Mouse (Mus musculus) cerebellum, adult 11 months (tissue): Measurements from ENCODE around the gene Kctd17.

ENCODE experiments used
- DNase-seq: peaks from one replicate; pipeline ENCODE4 v3.0.0; 2022

The Kctd17 gene

DNA sequence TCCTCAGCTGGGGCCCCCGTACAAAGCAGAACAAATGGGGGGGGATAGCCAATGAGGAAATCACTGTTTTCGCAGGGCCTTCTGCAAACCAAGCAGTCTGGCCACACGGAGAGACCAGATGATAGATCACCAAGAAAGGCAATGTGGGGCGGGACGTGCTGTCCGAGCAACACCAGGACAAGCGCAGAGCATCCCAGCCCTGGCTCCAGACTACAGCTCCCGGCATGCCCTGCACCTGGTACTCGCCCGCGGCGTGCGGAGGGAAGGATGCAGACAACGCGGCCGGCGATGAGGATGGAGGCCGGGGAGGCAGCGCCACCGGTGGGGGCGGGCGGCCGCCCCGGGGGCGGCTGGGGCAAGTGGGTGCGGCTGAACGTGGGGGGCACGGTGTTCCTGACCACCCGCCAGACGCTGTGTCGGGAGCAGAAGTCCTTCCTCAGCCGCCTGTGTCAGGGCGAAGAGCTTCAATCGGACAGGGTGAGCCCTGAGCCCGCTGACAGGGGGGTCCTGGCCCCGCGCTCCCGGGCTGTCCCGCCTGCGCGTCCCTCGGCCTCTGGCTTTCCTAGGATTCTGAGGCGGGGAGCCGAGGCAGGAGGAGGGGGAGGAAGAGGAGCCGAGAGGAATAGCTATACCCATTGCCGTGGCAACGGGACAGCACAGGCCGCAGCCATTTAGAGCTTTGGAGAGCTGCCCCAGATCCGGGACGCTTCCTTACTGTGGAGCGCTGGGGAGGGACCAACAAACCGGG lies at the start of gene Kctd17:
Gene Kctd17, plus strand, starts transcription at position 174 of the 748 bp plus-strand sequence.
- peak; percentile 74 for DNase-seq

DNA sequence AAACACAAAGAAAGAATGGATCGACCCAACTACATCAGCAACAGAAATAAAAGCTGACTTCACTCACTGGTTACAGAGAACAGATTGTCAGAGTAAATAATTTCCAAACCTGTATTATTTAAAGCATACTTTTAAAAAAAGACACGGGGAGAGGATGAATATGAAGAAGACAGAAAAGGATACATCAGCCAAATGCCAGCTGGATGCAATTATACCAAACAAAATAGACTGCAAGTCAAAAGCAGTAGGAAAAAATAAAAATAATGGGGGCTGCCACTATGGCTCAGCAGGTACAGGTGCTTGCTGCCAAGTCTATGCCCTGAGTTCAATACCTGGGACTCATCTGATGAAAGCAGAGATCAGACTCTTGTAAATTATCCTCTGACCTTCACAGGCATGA lies 48.2 kb upstream of the Kctd17 start:
- DNase-seq = no peak

DNA sequence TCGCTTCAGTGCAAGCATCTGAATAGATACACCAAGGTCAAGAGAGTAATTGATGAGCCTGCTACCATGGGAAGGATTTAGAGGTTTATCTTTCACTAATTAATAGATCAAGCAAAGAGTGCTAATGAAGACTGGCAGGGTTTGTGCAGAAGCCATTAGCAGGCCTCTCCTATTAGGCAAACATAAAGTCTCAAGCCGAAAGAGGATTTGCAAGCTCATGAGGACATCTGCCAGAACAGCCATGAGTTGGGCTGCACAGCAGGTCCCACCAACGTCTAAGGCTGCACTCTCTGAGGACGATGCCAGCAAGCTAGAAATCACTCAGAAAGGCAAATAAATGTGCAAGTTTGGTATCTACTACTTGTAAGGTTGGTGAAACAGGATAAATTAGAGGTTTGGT lies 47.6 kb upstream of the Kctd17 start:
- DNase-seq = no peak

GRCm38 (mm10) chr15:78382115-78382514 lies 46.2 kb upstream of the Kctd17 start:
- no peak for DNase-seq

GRCm38 (mm10) chr15:78383450-78384219 lies 44.7 kb upstream of the Kctd17 start:
- no peak for DNase-seq

GRCm38 (mm10) chr15:78384220-78385116 lies 43.9 kb upstream of the Kctd17 start:
- no peak for DNase-seq

DNA sequence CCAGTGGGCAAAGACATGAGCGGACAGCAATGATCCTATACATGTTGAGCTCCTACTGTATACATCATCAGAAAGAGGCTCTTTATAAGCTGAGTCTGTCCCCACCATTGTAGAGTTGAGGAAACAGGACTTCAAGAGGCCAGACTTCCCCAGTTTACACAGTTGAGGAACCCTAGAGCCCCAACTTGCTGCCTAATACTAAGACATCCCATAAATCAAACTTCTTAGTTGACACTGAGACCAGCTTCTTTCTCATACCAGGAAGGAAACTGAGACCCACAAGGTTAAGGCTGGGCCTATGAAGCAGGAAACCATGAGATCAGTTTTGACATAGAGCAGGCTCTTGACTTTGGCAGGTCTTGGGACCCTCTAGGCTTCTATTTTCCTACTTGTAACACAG lies 42.8 kb upstream of the Kctd17 start:
- no peak for DNase-seq

DNA sequence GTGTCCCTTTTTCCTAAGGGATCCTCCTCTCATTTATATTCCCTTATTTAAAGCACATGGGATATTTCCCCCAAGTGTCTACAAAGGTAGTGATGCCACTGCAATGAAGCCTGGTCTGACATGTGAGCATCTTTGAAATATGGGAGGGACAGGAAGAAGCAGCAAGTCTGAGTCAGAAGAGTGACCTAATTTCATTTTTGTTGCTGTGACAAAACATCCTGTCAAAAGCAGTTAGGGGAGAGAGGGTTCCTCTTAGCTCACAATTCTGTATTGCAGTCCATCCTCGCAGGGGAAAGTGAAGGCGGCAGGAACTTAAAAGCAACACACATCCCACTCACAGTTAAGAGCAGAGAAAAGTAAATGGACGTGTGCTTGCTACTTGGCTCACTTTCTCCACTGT lies 37.5 kb upstream of the Kctd17 start:
- no peak for DNase-seq

GRCm38 (mm10) chr15:78395478-78395962 lies 32.8 kb upstream of the Kctd17 start, which contains the start of gene Tex33:
Gene Tex33 (minus strand): TSS chr15:78395912.
- DNase-seq = no peak

GRCm38 (mm10) chr15:78401345-78401744 lies 27.0 kb upstream of the Kctd17 start:
- no peak for DNase-seq

DNA sequence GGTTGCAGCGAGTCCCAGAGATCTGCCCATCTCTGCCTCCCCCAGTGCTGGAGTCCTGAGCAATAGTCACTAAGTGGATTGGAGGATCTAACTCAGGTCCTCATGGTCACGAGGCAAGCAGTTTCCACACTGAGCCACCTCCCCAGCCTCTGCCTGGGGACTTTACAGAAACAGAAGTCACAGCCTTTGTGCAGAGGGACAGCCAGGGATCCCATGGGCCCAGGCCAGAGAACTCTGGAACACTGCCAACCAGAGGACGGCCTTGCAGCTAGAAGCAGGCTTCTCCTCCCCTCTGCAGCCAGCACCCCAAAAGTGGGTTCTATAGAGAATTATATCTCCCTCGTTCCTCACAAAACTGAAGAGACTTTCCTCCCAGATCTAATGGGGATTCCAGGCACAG lies 26.4 kb upstream of the Kctd17 start:
- no peak for DNase-seq

GRCm38 (mm10) chr15:78402423-78402822 lies 25.9 kb upstream of the Kctd17 start:
- DNase-seq = no peak

DNA sequence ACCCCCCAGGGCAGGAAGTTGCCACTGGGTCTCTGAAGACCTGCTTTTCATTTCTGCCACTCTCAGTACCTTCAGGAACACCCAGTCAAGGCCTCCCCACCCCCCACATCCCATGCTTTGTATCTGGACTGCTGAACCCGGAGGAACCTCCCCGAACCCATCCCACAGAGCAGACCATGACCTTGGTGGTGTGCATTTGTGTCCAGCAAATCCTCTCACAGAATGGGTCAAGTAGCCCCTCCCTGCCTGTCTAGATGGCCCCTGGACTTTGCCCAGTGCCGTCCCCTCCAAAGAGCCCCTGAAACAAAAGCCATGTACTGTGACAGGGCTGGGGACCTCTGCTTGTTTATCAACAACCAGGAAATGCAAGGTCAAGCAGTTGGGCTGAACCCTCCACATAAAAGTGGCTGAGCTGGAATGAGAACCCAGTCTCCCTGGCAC lies 25.0 kb upstream of the Kctd17 start:
- DNase-seq = no peak

- no peak for DNase-seq
Measured at GRCm38 (mm10) chr15:78403896-78404295, 24.5 kb upstream of the Kctd17 start.

DNA sequence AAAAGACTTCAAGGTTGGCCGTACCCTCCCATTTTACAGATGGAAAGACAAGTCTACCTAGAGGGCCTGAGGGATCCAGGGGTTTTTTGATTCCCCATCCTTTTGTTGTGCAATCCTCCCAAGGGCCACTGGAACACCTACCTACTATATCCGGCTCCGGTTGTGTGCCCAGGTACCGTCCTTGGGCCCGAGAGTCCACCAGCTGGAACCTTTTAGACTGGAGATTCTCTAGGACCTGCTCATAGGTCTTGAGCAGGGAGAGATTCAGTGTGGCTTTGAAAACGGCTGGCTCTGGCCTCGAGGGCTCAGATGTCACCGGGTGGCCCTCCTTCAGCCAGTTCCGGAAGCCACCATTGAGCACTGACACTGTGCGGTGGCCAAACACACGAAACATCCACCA lies 23.3 kb upstream of the Kctd17 start:
- no peak for DNase-seq

- DNase-seq = peak; percentile 82
Measured at GRCm38 (mm10) chr15:78405517-78406211, 22.7 kb upstream of the Kctd17 start, which contains the start of gene Tst. Gene Tst (minus strand): TSS chr15:78405907.

DNA sequence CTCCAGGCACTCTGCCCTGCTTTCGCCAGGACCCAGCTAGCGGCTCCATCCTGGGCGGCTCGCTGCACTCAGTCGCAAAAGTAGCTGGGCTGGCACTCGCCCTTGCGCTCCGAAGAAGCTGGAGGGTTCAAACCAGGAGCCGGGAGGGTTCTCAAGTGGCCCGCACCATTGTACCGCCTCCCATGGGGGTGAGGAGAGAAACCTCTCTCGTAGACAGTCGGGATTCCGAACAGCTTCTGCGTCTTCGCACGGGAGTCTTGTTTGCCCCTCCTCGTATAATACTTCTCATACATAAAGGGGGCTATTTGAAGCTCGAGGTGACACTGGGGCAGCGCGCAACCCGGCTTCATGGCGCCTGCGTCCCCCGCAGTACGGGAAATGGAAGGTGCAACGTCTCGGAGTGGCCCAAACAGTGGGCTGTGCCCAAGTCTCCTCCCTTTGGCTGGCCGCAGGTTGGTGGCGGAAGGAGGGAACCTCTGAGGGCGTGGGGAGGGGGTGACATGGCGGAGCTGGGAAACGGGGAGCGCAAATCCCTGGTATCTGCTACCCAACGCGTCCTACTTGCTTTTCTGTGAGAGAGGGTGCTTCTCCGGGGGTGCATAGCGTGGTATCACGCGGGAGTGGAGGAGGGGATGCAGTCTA lies 21.9 kb upstream of the Kctd17 start, which contains the start of gene Mpst:
Gene Mpst, plus strand, starts transcription at position 124 of the 642 bp plus-strand sequence.
- peak; percentile 87 for DNase-seq

GRCm38 (mm10) chr15:78409570-78410052 lies 18.8 kb upstream of the Kctd17 start:
- DNase-seq = no peak

GRCm38 (mm10) chr15:78413083-78413718 lies 15.2 kb upstream of the Kctd17 start:
- no peak for DNase-seq

GRCm38 (mm10) chr15:78413719-78414117 lies 14.6 kb upstream of the Kctd17 start:
- no peak for DNase-seq

- no peak for DNase-seq
Measured at GRCm38 (mm10) chr15:78414157-78414556, 14.2 kb upstream of the Kctd17 start.
